Mouse (Mus musculus): ENCODE measurements around the gene Il25. TPM values are rescaled to one million over a fixed set of nuclear protein-coding genes. Genes with fewer than 3 reads are reported as not detected.
A peak's percentile ranks its signal among the peaks of the same experiment; 100 is the strongest.

Gene Il25
- total RNA-seq (2021) (not detected), polyA plus RNA-seq (2012; rRNA removed) (0.12 and 0.17 TPM in 2 replicates)
- long read RNA-seq, result 0 reads

DNA sequence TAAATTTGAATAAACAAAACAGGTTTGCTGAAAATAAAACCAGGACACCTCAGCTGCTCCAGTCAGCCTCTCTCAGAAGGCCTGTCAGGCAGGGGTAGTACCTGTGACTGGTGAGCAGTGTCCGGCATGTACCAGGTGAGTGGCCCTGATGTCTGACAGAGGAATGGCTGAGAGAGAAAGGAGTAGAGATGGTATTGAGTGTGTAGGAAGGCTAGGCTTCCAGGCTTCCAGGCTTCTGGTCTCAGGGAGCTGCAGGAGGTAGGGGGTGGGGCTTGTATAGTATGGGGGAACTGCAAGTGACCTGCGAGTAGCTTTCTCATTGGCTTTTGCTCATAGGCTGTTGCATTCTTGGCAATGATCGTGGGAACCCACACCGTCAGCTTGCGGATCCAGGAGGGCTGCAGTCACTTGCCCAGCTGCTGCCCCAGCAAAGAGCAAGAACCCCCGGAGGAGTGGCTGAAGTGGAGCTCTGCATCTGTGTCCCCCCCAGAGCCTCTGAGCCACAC is at the start of gene Il25:
Gene Il25, plus strand, starts transcription at position 51 of the 506 bp plus-strand sequence.
- DNase-seq, result no peak

DNA sequence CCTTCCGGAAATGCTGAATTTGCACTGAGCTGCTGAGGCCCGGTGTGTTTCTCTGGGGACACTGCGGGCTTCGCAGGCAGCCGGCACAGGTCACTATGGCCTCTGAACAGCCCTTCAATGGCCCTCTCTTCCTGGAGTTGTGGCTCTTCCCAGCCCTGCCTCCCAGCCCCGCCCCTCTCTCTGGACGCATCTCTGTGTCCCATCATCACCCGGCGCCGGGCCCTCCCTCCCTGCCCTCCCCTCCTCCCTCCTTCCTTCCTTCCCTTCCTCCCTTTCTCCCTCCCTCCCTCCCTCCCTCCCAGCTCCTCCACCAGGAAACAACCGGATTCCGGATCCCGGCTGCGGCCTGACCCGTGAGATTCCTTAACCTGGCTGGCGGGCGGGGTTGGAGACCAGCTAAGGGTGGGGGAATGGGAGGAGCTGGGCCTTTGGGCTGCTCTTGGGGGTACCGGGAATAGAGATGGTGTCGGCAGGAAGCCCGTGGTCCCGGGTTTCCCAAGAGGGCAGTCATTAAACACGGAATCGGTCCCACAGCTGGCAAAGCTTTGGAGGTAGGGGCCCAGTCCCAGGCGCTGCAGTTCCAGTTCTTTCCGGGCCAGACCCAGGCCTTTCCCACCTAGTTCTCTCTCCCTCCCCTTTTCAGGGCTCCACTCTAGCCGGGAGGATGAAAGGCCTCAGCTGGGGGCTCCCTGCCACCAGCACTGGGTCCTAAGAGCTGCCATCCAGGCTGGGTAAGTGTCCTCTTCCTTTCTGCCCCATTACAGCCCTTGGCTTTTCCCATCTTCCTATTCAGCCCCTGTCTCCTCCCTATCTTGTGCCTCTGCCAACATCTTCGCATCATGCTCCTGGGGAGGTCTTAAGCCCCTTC is 49.1 kb upstream of the Il25 start, which contains the start of the genes Bcl2l2 and Gm20521:
Gene Bcl2l2, plus strand, starts transcription at position 224 of the 868 bp plus-strand sequence.
Gene Gm20521, plus strand, starts transcription at position 288 of the 868 bp plus-strand sequence.
- peak; percentile 92 for DNase-seq

GRCm38 (mm10) chr14:54884022-54884712 is 48.3 kb upstream of the Il25 start:
- DNase-seq, result no peak

- no peak for DNase-seq
These were observed 47.2 kb upstream of the Il25 start for GRCm38 (mm10) chr14:54885309-54885708.

DNA sequence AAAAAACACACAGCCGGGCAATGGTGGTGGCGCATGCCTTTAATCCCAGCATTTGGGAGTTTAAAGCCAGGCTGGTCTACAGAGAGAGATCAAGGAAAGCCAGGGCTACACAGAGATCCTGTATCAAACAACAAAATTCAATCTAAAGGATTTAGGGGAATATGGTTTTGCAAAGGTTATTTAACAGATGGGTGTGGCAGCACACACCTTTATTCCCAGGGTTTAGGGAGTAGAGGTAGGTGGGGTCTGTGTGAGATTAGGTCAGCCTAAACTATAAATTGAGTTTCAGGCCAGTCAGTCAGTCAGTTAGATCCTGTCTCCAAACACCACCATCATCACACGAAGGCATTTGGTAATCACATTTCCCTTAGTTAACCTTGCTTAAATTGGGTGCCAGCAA is 40.3 kb upstream of the Il25 start, which contains the start of gene Pabpn1:
Gene Pabpn1, plus strand, starts transcription at position 301 of the 400 bp plus-strand sequence.
- no peak for DNase-seq

DNA sequence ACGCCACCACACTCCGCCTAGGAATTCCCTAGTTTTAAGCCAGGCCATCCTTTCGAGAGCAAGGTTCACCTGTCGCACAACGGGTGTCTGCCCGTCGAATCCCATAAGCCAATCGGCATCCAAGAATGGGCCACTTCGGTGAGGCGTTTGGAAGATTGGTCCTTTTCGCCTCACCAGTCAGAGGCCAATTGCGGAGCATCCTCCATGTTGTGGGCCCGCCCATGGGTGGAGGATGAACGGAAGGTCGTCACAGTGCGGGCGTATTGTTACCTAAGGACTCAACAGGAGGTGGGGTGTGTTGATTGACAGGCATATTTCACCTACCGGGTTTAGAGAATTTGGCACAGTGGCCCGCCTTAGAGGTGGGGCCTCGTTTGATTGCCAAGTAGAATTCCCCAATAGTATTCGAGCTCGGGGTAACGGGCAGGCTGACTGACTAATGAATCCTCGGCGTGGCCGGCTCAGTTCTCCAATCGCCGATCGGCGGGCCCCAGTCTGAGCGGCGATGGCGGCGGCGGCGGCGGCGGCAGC is 38.8 kb upstream of the Il25 start:
- peak; percentile 99 for DNase-seq

- peak; percentile 85 for DNase-seq
These were observed 38.0 kb upstream of the Il25 start for GRCm38 (mm10) chr14:54894296-54895151.

DNA sequence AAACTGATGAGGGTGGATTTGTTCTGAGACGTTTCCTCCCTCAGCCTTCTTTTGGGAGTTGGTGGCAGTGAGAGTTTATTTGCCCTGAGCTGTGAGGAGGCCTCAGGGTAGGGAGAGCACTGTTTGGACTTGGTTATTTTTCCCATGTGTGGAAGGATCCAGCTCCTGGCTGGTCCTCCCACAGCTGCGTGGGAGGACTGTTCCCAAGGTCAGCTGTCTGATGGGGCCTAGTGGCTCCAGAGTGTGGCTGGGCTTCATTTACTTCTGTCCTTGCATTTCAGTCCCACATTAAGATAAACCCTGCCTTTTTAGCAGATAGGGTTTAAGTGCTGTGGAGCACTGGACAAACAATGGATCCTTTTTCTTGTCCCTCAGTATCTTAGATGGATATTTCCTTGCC is 35.0 kb upstream of the Il25 start:
- peak; percentile 54 for DNase-seq

GRCm38 (mm10) chr14:54900383-54900782 is 32.1 kb upstream of the Il25 start:
- DNase-seq, result peak; percentile 72

- no peak for DNase-seq
These were observed 28.9 kb upstream of the Il25 start for GRCm38 (mm10) chr14:54903641-54904040.

- DNase-seq, result no peak
These were observed 23.8 kb upstream of the Il25 start for GRCm38 (mm10) chr14:54908682-54909081.

DNA sequence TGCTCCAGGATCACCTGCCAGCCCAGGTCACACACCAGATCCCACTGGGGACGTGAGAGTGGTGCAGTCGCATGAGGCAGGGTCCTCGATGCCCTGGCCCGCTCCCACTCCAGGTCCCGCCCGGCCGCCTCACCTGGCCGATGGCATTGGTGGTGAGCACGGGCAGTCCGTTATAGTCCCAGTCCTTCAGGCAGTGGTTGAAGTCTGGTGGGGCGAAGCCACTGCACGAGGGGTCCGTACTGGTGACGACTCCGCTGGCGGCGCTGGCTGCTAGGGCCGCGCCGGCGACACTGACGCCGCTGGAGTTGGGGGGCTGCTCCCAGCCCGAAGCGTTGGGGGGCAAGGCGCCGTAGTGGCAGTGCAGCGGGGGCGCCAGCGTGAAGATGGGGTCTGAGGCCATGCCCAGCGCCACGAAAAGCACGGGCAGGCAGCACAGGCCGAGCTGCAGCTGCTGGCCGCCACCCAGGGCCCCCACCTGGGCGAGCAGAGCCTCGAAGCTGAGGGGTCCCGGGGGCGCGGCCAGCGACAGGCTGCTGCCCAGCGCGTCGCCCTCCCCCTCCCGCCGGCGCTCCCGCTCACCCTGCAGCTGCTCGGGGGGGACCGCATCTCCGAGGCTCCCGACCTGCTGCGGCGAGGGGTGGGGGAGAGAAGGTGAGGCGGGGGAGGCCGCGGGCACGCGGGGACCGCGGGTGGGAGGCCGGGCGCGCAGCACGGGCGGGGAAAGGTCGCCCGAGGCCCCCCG is 20.2 kb upstream of the Il25 start:
- no peak for DNase-seq

DNA sequence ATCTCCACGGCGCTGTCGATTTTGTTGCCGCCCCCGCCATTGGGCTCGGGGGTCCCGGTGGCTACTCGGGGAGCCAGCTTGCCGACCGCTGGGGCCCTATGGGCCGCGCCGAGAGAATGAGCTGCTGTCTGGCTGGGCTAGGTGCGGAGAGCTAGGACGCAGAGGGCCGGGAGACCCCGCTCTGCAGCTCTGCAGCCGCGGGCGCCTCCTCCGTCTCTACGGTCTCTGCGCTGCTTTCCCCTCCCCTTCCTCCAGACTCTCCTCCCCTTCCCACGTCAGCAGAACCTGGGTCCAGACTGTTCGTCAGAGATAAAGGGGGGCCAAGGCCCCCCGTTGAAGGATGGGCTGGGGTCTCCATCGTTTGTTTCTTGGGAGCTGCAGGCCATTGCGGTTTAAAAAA is 19.6 kb upstream of the Il25 start, which contains the start of gene Slc22a17:
Gene Slc22a17, minus strand, starts transcription at position 247 of the 400 bp plus-strand sequence.
- DNase-seq, result peak; percentile 83

DNA sequence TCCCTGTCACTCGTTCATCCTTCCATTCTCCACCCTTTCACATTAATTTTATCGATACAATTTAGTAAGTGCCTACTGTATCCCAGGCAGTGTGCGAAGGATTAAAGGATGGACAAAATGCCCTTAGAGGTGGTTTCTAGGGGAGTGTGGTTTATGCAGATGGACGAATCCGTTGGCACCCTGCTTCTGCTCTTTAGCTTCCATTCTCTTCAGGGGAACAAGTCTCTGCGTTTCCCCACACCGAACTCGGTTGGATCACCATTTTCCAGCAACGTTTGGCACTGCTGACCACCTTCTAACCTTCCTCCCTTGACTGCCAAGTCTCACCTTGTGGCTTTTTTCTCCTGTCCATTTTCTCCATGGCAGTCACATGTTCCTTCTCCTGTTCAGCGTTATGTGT is 19.2 kb upstream of the Il25 start:
- DNase-seq, result no peak

- no peak for DNase-seq
These were observed 12.3 kb upstream of the Il25 start for GRCm38 (mm10) chr14:54920076-54920685.

DNA sequence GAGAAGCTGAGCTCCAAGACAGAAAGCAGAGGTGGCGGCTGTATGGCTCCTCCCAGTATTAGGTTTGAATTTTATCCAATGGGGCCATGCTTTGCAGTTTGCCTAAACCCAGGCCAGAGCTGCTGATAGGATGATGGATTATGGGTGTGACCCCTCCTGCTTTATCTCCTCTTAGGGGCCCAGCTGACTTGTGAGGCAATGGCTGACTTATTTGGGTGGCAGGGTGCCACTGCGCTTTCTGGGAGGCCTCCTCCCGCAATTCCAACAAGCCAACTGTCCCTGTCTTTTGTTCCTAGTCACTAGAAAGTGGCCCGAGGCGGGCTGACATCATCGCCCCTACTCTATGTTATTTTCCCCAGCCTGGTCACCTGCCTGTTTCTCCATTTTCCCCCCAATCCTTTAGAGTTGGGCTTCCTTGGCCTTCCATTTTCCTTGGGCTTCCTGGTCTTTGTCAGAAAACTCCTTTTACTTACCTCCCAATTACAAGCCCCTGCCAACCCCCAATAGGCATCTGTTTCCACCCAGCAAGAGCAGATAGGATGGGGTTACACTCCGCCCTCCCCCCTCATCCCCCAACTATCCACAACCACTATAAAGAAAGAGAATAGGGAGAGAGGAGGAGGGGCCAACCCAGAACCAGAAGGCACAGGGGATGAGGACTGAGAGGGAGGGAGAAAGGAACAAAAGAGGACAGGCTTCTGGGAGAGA is 7.7 kb upstream of the Il25 start:
- DNase-seq, result peak; percentile 34

GRCm38 (mm10) chr14:54925349-54926342 is 6.8 kb upstream of the Il25 start, which contains the start of gene Efs:
TSS of gene Efs (minus strand) at chr14:54926126.
- peak; percentile 53 for DNase-seq
